Mouse (Mus musculus) MEL (cell line): ENCODE data around the gene Cxcr6. TPM values are rescaled to one million over a fixed set of nuclear protein-coding genes. Genes with fewer than 3 reads are reported as not detected.

Experiments
- DNase-seq: peaks from one replicate; pipeline ENCODE4 v3.0.0; 2011; ENCODE audit warnings: low read depth, low spot score
- H3K27ac ChIP-seq: 2 replicates; pipeline ENCODE4 v1.5.1; 2012; ENCODE audit warnings: low read depth, mild to moderate bottlenecking, control low read depth, low read length, moderate library complexity; ENCODE audit not compliant: control insufficient read depth
- H3K27me3 ChIP-seq, 2 experiments: fragments of 150-350 bp in 1 of 2; sonication (generic) in 1 of 2; 2 replicates each; pipeline ENCODE4 v1.6.1; 2012; ENCODE audit warnings: low read length in 2 of 2, mild to moderate bottlenecking in 2 of 2, improper control_type of control experiment in 1 of 2, moderate library complexity in 1 of 2; ENCODE audit not compliant: insufficient read depth in 2 of 2, control insufficient read depth in 1 of 2
- H3K36me3 ChIP-seq, 2 experiments: 2 replicates each; pipeline ENCODE4 v1.6.1; 2012 to 2014; ENCODE audit warnings: low read length in 2 of 2, improper control_type of control experiment in 1 of 2, inconsistent platforms in 1 of 2, mild to moderate bottlenecking in 1 of 2; ENCODE audit not compliant: insufficient read depth in 2 of 2, control insufficient read depth in 1 of 2
- H3K4me1 ChIP-seq, 2 experiments: fragments of 150-350 bp in 1 of 2; sonication (generic) in 1 of 2; 2 replicates each; pipeline ENCODE4 v1.6.1; 2012; ENCODE audit warnings: low read length in 2 of 2, improper control_type of control experiment in 1 of 2, mild to moderate bottlenecking in 1 of 2; ENCODE audit not compliant: insufficient read depth in 2 of 2, control insufficient read depth in 1 of 2
- H3K4me3 ChIP-seq, 2 experiments: fragments of 150-350 bp in 1 of 2; sonication (generic) in 1 of 2; 2 replicates each; pipeline ENCODE4 v1.5.1; 2012; ENCODE audit warnings: low read depth in 2 of 2, low read length in 2 of 2, mild to moderate bottlenecking in 2 of 2, moderate library complexity in 2 of 2, control low read depth in 1 of 2, improper control_type of control experiment in 1 of 2; ENCODE audit not compliant: control insufficient read depth in 1 of 2, insufficient read depth in 1 of 2
- H3K79me2 ChIP-seq: 2 replicates; pipeline ENCODE4 v1.6.1; 2012; ENCODE audit warnings: mild to moderate bottlenecking, low read length, moderate library complexity; ENCODE audit not compliant: control insufficient read depth, poor library complexity, insufficient read depth
- H3K9ac ChIP-seq: 2 replicates; pipeline ENCODE4 v1.6.1; 2012; ENCODE audit warnings: low read depth, mild to moderate bottlenecking, control low read depth, low read length, moderate library complexity; ENCODE audit not compliant: control insufficient read depth, poor library complexity, severe bottlenecking
- H3K9me3 ChIP-seq: fragments of 150-350 bp; sonication (generic); replicated peaks from 2 replicates; pipeline ENCODE4 v1.6.1; 2012; ENCODE audit warnings: mild to moderate bottlenecking, low read length, improper control_type of control experiment, moderate library complexity; ENCODE audit not compliant: insufficient read depth
- CHD1 ChIP-seq: IDR thresholded peaks from 2 replicates; pipeline ENCODE4 v1.6.1; 2012; ENCODE audit warnings: low read depth, mild to moderate bottlenecking, inconsistent platforms, low read length, improper control_type of control experiment
- E2F4 ChIP-seq: IDR thresholded peaks from 2 replicates; pipeline ENCODE4 v1.6.1; 2011; ENCODE audit warnings: low read depth, low read length, improper control_type of control experiment, borderline replicate concordance
- ELF1 ChIP-seq: IDR thresholded peaks from 2 replicates; pipeline ENCODE4 v1.6.1; 2014; ENCODE audit warnings: low read depth, mild to moderate bottlenecking, inconsistent platforms, low read length, improper control_type of control experiment, moderate library complexity
- ETS1 ChIP-seq: IDR thresholded peaks from 2 replicates; pipeline ENCODE4 v1.6.1; 2012; ENCODE audit warnings: low read depth, mild to moderate bottlenecking, inconsistent platforms, low read length, improper control_type of control experiment, moderate library complexity
- GABPA ChIP-seq: IDR thresholded peaks from 2 replicates; pipeline ENCODE4 v1.6.1; 2012; ENCODE audit warnings: low read depth, mild to moderate bottlenecking, inconsistent platforms, low read length, improper control_type of control experiment, moderate library complexity
- GATA1 ChIP-seq: IDR thresholded peaks from 2 replicates; pipeline ENCODE4 v1.6.1; 2011; ENCODE audit warnings: low read depth, low read length, improper control_type of control experiment
- HCFC1 ChIP-seq: IDR thresholded peaks from 2 replicates; pipeline ENCODE4 v1.6.1; 2012; ENCODE audit warnings: low read depth, mild to moderate bottlenecking, inconsistent platforms, low read length, improper control_type of control experiment, moderate library complexity
- JUND ChIP-seq: IDR thresholded peaks from 2 replicates; pipeline ENCODE4 v1.6.1; 2011; ENCODE audit warnings: low read depth, mild to moderate bottlenecking, improper control_type of control experiment, low read length
- MAFK ChIP-seq: IDR thresholded peaks from 2 replicates; pipeline ENCODE4 v1.6.1; 2011; ENCODE audit warnings: low read depth, mild to moderate bottlenecking, low read length, improper control_type of control experiment, borderline replicate concordance
- MAX ChIP-seq: IDR thresholded peaks from 2 replicates; pipeline ENCODE4 v1.6.1; 2011; ENCODE audit warnings: low read length, improper control_type of control experiment
- MEF2A ChIP-seq: IDR thresholded peaks from 2 replicates; pipeline ENCODE4 v1.6.1; 2014; ENCODE audit warnings: low read depth, mild to moderate bottlenecking, inconsistent platforms, low read length, improper control_type of control experiment; ENCODE audit not compliant: poor library complexity, insufficient replicate concordance, severe bottlenecking; ENCODE audit errors: extremely low read depth
- MXI1 ChIP-seq: IDR thresholded peaks from 2 replicates; pipeline ENCODE4 v1.6.1; 2011; ENCODE audit warnings: mild to moderate bottlenecking, low read depth, low read length, improper control_type of control experiment
- MYC ChIP-seq: IDR thresholded peaks from 2 replicates; pipeline ENCODE4 v1.6.1; 2011; ENCODE audit warnings: low read depth, mild to moderate bottlenecking, low read length, improper control_type of control experiment, moderate library complexity
- NRF1 ChIP-seq: IDR thresholded peaks from 2 replicates; pipeline ENCODE4 v1.6.1; 2014; ENCODE audit warnings: low read depth, mild to moderate bottlenecking, inconsistent platforms, low read length, improper control_type of control experiment, moderate library complexity; ENCODE audit not compliant: poor library complexity, insufficient read depth, severe bottlenecking
- POLR2A ChIP-seq, 2 experiments: IDR thresholded peaks; 2 replicates each; pipeline ENCODE4 v1.6.1; 2011 to 2012; ENCODE audit warnings: low read length in 2 of 2, mild to moderate bottlenecking in 2 of 2, control low read depth in 1 of 2, improper control_type of control experiment in 1 of 2, low read depth in 1 of 2, moderate library complexity in 1 of 2; ENCODE audit not compliant: control insufficient read depth in 1 of 2, insufficient read depth in 1 of 2, poor library complexity in 1 of 2
- POLR2AphosphoS2 ChIP-seq: IDR thresholded peaks from 2 replicates; pipeline ENCODE4 v1.6.1; 2011; ENCODE audit warnings: low read length, improper control_type of control experiment
- RAD21 ChIP-seq: IDR thresholded peaks from 2 replicates; pipeline ENCODE4 v1.6.1; 2011; ENCODE audit warnings: mild to moderate bottlenecking, low read depth, low read length, improper control_type of control experiment
- RCOR1 ChIP-seq: IDR thresholded peaks from 2 replicates; pipeline ENCODE4 v1.6.1; 2012; ENCODE audit warnings: low read depth, mild to moderate bottlenecking, inconsistent platforms, low read length, improper control_type of control experiment
- SIN3A ChIP-seq: IDR thresholded peaks from 2 replicates; pipeline ENCODE4 v1.6.1; 2012; ENCODE audit warnings: low read length, improper control_type of control experiment, inconsistent platforms
- SMC3 ChIP-seq: IDR thresholded peaks from 2 replicates; pipeline ENCODE4 v1.6.1; 2011; ENCODE audit warnings: low read depth, low read length, improper control_type of control experiment
- TAL1 ChIP-seq: IDR thresholded peaks from 2 replicates; pipeline ENCODE4 v1.6.1; 2012; ENCODE audit warnings: mild to moderate bottlenecking, inconsistent platforms, low read length, moderate library complexity, mixed read lengths
- TBP ChIP-seq: IDR thresholded peaks from 2 replicates; pipeline ENCODE4 v1.8.0; 2011; ENCODE audit warnings: low read depth, low read length, improper control_type of control experiment
- TCF12 ChIP-seq: IDR thresholded peaks from 2 replicates; pipeline ENCODE4 v1.6.1; 2014; ENCODE audit warnings: low read depth, mild to moderate bottlenecking, inconsistent platforms, low read length, improper control_type of control experiment, moderate library complexity
- UBTF ChIP-seq: IDR thresholded peaks from 2 replicates; pipeline ENCODE4 v1.6.1; 2012; ENCODE audit warnings: low read depth, mild to moderate bottlenecking, inconsistent platforms, low read length, improper control_type of control experiment, moderate library complexity, borderline replicate concordance; ENCODE audit not compliant: insufficient read depth
- USF1 ChIP-seq: IDR thresholded peaks from 2 replicates; pipeline ENCODE4 v1.6.1; 2014; ENCODE audit warnings: low read depth, mild to moderate bottlenecking, inconsistent platforms, low read length, improper control_type of control experiment, moderate library complexity
- USF2 ChIP-seq, 2 experiments: IDR thresholded peaks; 2 replicates each; pipeline ENCODE4 v1.6.1; 2011 to 2012; ENCODE audit warnings: improper control_type of control experiment in 2 of 2, low read length in 2 of 2, borderline replicate concordance in 1 of 2, inconsistent platforms in 1 of 2, low read depth in 1 of 2, mild to moderate bottlenecking in 1 of 2; ENCODE audit not compliant: insufficient read depth in 1 of 2
- ZC3H11A ChIP-seq: IDR thresholded peaks from 2 replicates; pipeline ENCODE4 v1.6.1; 2012; ENCODE audit warnings: low read depth, mild to moderate bottlenecking, inconsistent platforms, low read length, improper control_type of control experiment
- ZKSCAN1 ChIP-seq: IDR thresholded peaks from 2 replicates; pipeline ENCODE4 v1.6.1; 2012; ENCODE audit warnings: low read depth, mild to moderate bottlenecking, inconsistent platforms, low read length, improper control_type of control experiment, moderate library complexity
- ZMIZ1 ChIP-seq: IDR thresholded peaks from 2 replicates; pipeline ENCODE4 v1.6.1; 2012; ENCODE audit warnings: low read depth, mild to moderate bottlenecking, inconsistent platforms, low read length, improper control_type of control experiment, moderate library complexity
- ZNF384 ChIP-seq: IDR thresholded peaks from 2 replicates; pipeline ENCODE4 v1.6.1; 2012; ENCODE audit warnings: low read depth, mild to moderate bottlenecking, inconsistent platforms, low read length, improper control_type of control experiment
- polyA plus RNA-seq, 2 experiments: library from polyadenylated mRNA; stranded (reverse) in 1 of 2; unstranded in 1 of 2; fragments of >175 nt in 1 of 2; fragments of >200 nt in 1 of 2; gene quantifications; 2 replicates each; pipeline versions ENCODE4 v1.2.1 to v1.2.4; 2012; ENCODE audit warnings: low replicate concordance in 2 of 2, low read depth in 1 of 2; ENCODE audit not compliant: insufficient read length in 2 of 2, insufficient read depth in 1 of 2, missing spikeins in 1 of 2
- total RNA-seq: library from RNA; depleted of rRNA; stranded (reverse); fragments of 300-350 nt; gene quantifications from 2 replicates; pipeline ENCODE4 v1.2.3, GENCODE M21; 2012

The Cxcr6 gene
- total and polyA plus RNA-seq, 3 experiments = 0.04 TPM; not detected in 2

- TF ChIP-seq ELF1 (no peak), CHD1 (no peak), ETS1 (no peak), UBTF (no peak), GATA1 (no peak), MYC (no peak), USF1 (no peak)
- no peak for DNase-seq
- Histone ChIP-seq H3K27me3 (no peaks in the 10 kb centered on the region), H3K9ac (no peak overlapping the region), H3K4me3 (no peak overlapping the region), H3K27ac (no peak overlapping the region), H3K36me3 (peaks cover 0 to 18% of the 10 kb centered on the region in 2 experiments; a peak in 2 of 4 replicates), H3K79me2 (no peaks in the 10 kb centered on the region), H3K4me1 (peaks cover 4 to 6% of the 10 kb centered on the region in 2 experiments), H3K9me3 (no peaks in the 10 kb centered on the region)
Measured at GRCm38 (mm10) chr9:123844468-123844867, 38.2 kb downstream of the Cxcr6 start.

GRCm38 (mm10) chr9:123845120-123845519, 38.8 kb downstream of the Cxcr6 start:
- DNase-seq = peak; percentile 7

GRCm38 (mm10) chr9:123846490-123846889, 40.2 kb downstream of the Cxcr6 start:
- Histone ChIP-seq H3K9ac (no peak overlapping the region), H3K9me3 (no peaks in the 10 kb centered on the region), H3K27me3 (no peaks in the 10 kb centered on the region), H3K27ac (no peak overlapping the region), H3K4me1 (peaks cover 4 to 14% of the 10 kb centered on the region in 2 experiments), H3K36me3 (peaks cover 0 to 18% of the 10 kb centered on the region in 2 experiments; a peak in 2 of 4 replicates), H3K79me2 (peaks cover under 1% of the 10 kb centered on the region; the same call in 1 of the 2 replicates), H3K4me3 (no peak overlapping the region)
- peak; percentile 29 for DNase-seq
- TF ChIP-seq TBP (no peak), MXI1 (no peak), MEF2A (peak; percentile 76; the same call in 1 of the 2 replicates), SIN3A (no peak), USF2 (IDR thresholded peaks at IDR 0.05; ENCODE audit: borderline replicate concordance in 1 of 2, insufficient read depth in 1 of 2, low read depth in 1 of 2, low read length in 2 of 2) (no peak), POLR2A (IDR thresholded peaks at IDR 0.05; ENCODE audit: control insufficient read depth in 1 of 2, insufficient read depth in 1 of 2, low read depth in 1 of 2, low read length in 2 of 2, poor library complexity in 1 of 2) (no peak), RCOR1 (peak; percentile 34; the same call in 1 of the 2 replicates), ZC3H11A (no peak), NRF1 (no peak), ZKSCAN1 (no peak), HCFC1 (no peak), POLR2AphosphoS2 (no peak), JUND (no peak)

More at GRCm38 (mm10) chr9:123845120-123845519, 38.8 kb downstream of the Cxcr6 start:
- Histone ChIP-seq H3K27ac (no peak overlapping the region), H3K9ac (no peak overlapping the region), H3K4me3 (no peak overlapping the region), H3K4me1 (peaks cover 6 to 7% of the 10 kb centered on the region in 2 experiments), H3K9me3 (no peaks in the 10 kb centered on the region)
- TF ChIP-seq RAD21 = no peak
- no peak for TF ChIP-seq TAL1
- no peak for TF ChIP-seq MYC
- TF ChIP-seq TCF12 = no peak
- TF ChIP-seq TBP = no peak
- no peak for TF ChIP-seq GABPA
- no peak for TF ChIP-seq ZC3H11A
- TF ChIP-seq ZNF384 = no peak
- no peak for TF ChIP-seq MAFK
- TF ChIP-seq ETS1 = no peak
- no peak for TF ChIP-seq ZMIZ1
- TF ChIP-seq SMC3 = no peak
- no peak for TF ChIP-seq MAX
- TF ChIP-seq E2F4 = no peak
- TF ChIP-seq UBTF = no peak
- no peak for TF ChIP-seq JUND
- TF ChIP-seq, all 39 proteins: peak for 0
- Histone ChIP-seq H3K27me3 (no peaks in the 10 kb centered on the region), H3K36me3 (peaks cover 0 to 23% of the 10 kb centered on the region in 2 experiments; a peak in 2 of 4 replicates), H3K79me2 (no peaks in the 10 kb centered on the region)
